Mouse (Mus musculus): ENCODE data around the gene Macrod2.

GRCm38 (mm10) chr2:142344021-142344420 is 1948.9 kb downstream of the Macrod2 start:
- TF ChIP-seq CTCF (IDR thresholded peaks at IDR 0.05; ENCODE audit: borderline replicate concordance, insufficient read depth, low read depth, low read length), result no peak
- TF ChIP-seq POLR2A (IDR thresholded peaks at IDR 0.05; ENCODE audit: borderline replicate concordance, insufficient read depth, low read length), result no peak

All from cerebellum, adult 2 months (tissue).